Mouse (Mus musculus): ENCODE measurements around the gene Zfp3. TPM values are rescaled to one million over a fixed set of nuclear protein-coding genes. Genes with fewer than 3 reads are reported as not detected.

Zfp3 gene
- polyA plus RNA-seq, 2 experiments from 2014 or later = 3.9 to 5.4 TPM

GRCm38 (mm10) chr11:70809011-70809410 is 45.0 kb downstream of the Zfp3 start:
- ATAC-seq = no peak

- ATAC-seq = no peak
Observed at GRCm38 (mm10) chr11:70811041-70811440, 47.0 kb downstream of the Zfp3 start.

- ATAC-seq = no peak
Observed at GRCm38 (mm10) chr11:70811471-70812240, 47.6 kb downstream of the Zfp3 start.

- no peak for ATAC-seq
Observed at GRCm38 (mm10) chr11:70812365-70812764, 48.4 kb downstream of the Zfp3 start, which contains the start of gene Scimp. Scimp (minus strand) TSS chr11:70812586.

GRCm38 (mm10) chr11:70815071-70815470 is 51.1 kb downstream of the Zfp3 start:
- ATAC-seq = no peak

- ATAC-seq = peak; percentile 63
Observed at GRCm38 (mm10) chr11:70815498-70816078, 51.6 kb downstream of the Zfp3 start.

- ATAC-seq = no peak
Observed at GRCm38 (mm10) chr11:70816770-70817169, 52.8 kb downstream of the Zfp3 start.

GRCm38 (mm10) chr11:70820120-70820519 is 56.1 kb downstream of the Zfp3 start:
- no peak for ATAC-seq

GRCm38 (mm10) chr11:70821728-70822591 is 58.0 kb downstream of the Zfp3 start:
- no peak for ATAC-seq

Other genes starting within 250 kb of the Zfp3 start
- not detected for gene Vmo1, start 249.6 kb upstream of the Zfp3 start, polyA plus RNA-seq (2017; shearing (Covaris generic))
- not detected for gene Gltpd2, start 245.0 kb upstream of the Zfp3 start, polyA plus RNA-seq (2017; shearing (Covaris generic))
- gene Psmb6, start 238.8 kb upstream of the Zfp3 start, polyA plus RNA-seq (2017; shearing (Covaris generic)) = 100 to 1,000 TPM; 353 to 460 TPM
- not detected for gene Gm40193, start 231.3 kb upstream of the Zfp3 start, polyA plus RNA-seq (2017; shearing (Covaris generic))
- gene Pld2, start 224.1 kb upstream of the Zfp3 start, polyA plus RNA-seq (2017; shearing (Covaris generic)) = 1 to 10 TPM; 1.2 to 1.8 TPM
- 1 to 10 TPM; 6.7 to 8.8 TPM for gene Mink1, start 201.3 kb upstream of the Zfp3 start, polyA plus RNA-seq (2017; shearing (Covaris generic))
- gene 4930544D05Rik, start 148.4 kb upstream of the Zfp3 start, polyA plus RNA-seq (2017; shearing (Covaris generic)) = not detected
- gene Chrne, start 145.0 kb upstream of the Zfp3 start, polyA plus RNA-seq (2017; shearing (Covaris generic)) = 1 to 10 TPM; 1.3 to 1.4 TPM
- gene Gp1ba, start 125.1 kb upstream of the Zfp3 start, polyA plus RNA-seq (2017; shearing (Covaris generic)) = under 1 TPM; 0.17 to 0.52 TPM
- gene Rnf167, start 117.0 kb upstream of the Zfp3 start, polyA plus RNA-seq (2017; shearing (Covaris generic)) = 100 to 1,000 TPM; 281 to 288 TPM
- gene Slc25a11, start 116.7 kb upstream of the Zfp3 start, polyA plus RNA-seq (2017; shearing (Covaris generic)) = 100 to 1,000 TPM in 1 of 2 experiments, 10 to 100 TPM in 1; 80.4 to 124 TPM
- gene Pfn1, start 109.6 kb upstream of the Zfp3 start, polyA plus RNA-seq (2017; shearing (Covaris generic)) = 1,000 to 10,000 TPM; 3,856 to 4,120 TPM
- 10 to 100 TPM; 20.9 to 21.4 TPM for gene Eno3, start 107.0 kb upstream of the Zfp3 start, polyA plus RNA-seq (2017; shearing (Covaris generic))
- 100 to 1,000 TPM; 126 to 150 TPM for gene Spag7, start 94.8 kb upstream of the Zfp3 start, polyA plus RNA-seq (2017; shearing (Covaris generic))
- gene Camta2, start 76.1 kb upstream of the Zfp3 start, polyA plus RNA-seq (2017; shearing (Covaris generic)) = 10 to 100 TPM; 11.3 to 14.0 TPM
- gene Inca1, start 64.1 kb upstream of the Zfp3 start, polyA plus RNA-seq (2017; shearing (Covaris generic)) = under 1 TPM in 1 of 2 experiments, not detected in 1; 0.63 TPM
- gene Kif1c, start 63.7 kb upstream of the Zfp3 start, polyA plus RNA-seq (2017; shearing (Covaris generic)) = 1 to 10 TPM; 1.5 TPM
- gene Scimp, start 48.4 kb downstream of the Zfp3 start, polyA plus RNA-seq (2017; shearing (Covaris generic)) = under 1 TPM in 1 of 2 experiments, not detected in 1; 0.64 TPM
- gene Rabep1, start 80.6 kb downstream of the Zfp3 start, polyA plus RNA-seq (2017; shearing (Covaris generic)) = 10 to 100 TPM in 1 of 2 experiments, 1 to 10 TPM in 1; 9.4 to 10.8 TPM
- gene Nup88, start 205.8 kb downstream of the Zfp3 start, polyA plus RNA-seq (2017; shearing (Covaris generic)) = 10 to 100 TPM; 65.6 to 75.9 TPM
- 10 to 100 TPM; 49.9 to 74.5 TPM for gene Rpain, start 206.0 kb downstream of the Zfp3 start, polyA plus RNA-seq (2017; shearing (Covaris generic))
- gene C1qbp, start 218.8 kb downstream of the Zfp3 start, polyA plus RNA-seq (2017; shearing (Covaris generic)) = 10 to 100 TPM; 18.4 to 22.1 TPM
- gene Dhx33, start 240.2 kb downstream of the Zfp3 start, polyA plus RNA-seq (2017; shearing (Covaris generic)) = 1 to 10 TPM; 5.2 to 5.7 TPM